Mouse (Mus musculus): Measurements from ENCODE around the gene Adgrf5. TPM values are rescaled to one million over a fixed set of nuclear protein-coding genes. Genes with fewer than 3 reads are reported as not detected.

Adgrf5 gene
- polyA plus RNA-seq, 1 experiment from 2014 or later = 7.9 TPM

DNA sequence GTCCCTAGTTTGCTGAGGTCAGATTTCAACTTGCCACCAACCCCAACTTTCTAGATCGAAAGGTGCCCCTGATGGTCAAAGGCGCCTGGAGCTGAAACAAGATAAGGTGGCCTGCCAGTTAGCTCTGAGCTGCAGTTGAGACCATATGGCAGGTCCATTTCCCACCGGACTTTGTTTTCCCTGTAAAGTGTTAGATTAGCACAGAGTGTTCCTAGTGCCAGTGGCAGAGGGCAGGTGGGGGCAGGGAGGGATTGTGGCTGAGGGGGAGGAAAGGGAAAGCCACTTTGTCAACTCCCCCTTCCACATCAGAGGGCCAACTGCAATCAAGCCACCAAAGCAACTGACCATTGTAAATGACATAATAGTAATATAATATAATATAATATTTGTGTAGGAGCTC lies 26.9 kb downstream of the Adgrf5 start:
- no peak overlapping the region for H3K4me2 ChIP-seq
- H3K9me3 ChIP-seq = no peaks in the 10 kb centered on the region
- H3K4me1 ChIP-seq = no peaks in the 10 kb centered on the region
- no peaks in the 10 kb centered on the region for H3K36me3 ChIP-seq (replicated peaks)
- no peak overlapping the region for H3K9ac ChIP-seq
- 76% methylated on average over 3 of the region's 3 CpGs for WGBS
- H3K27ac ChIP-seq = no peak overlapping the region
- no peak for ATAC-seq (ENCODE audit: low FRiP score)
- no peaks in the 10 kb centered on the region for H3K27me3 ChIP-seq
- H3K4me3 ChIP-seq (replicated peaks) = no peak overlapping the region

DNA sequence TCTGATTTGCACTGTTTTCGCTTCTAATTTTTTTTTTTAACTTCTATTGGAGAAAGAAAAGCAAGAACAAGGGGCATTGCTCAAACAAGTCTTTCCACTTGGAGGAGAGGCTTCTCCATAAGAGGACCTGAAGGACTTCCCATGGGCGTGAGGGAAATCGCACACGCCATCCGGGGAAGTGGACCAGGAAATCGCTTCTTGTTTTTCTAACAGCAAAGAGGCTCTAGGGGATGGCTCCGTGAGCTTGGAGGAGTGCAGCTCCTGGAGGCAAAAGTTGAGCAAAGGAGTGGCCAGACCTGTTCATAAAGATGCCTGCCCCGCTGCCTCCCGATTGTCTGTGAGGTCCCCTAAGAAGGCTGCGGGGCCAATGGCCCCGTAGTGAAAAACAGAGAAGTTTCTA lies 29.0 kb downstream of the Adgrf5 start:
- 87% methylated on average over 11 of the region's 11 CpGs for WGBS
- Histone ChIP-seq H3K9ac (no peak overlapping the region), H3K36me3 (replicated peaks) (no peaks in the 10 kb centered on the region), H3K9me3 (no peaks in the 10 kb centered on the region), H3K4me1 (no peaks in the 10 kb centered on the region), H3K27ac (no peak overlapping the region), H3K27me3 (no peaks in the 10 kb centered on the region), H3K4me3 (replicated peaks) (no peak overlapping the region), H3K4me2 (no peak overlapping the region)
- ATAC-seq (ENCODE audit: low FRiP score) = no peak

DNA sequence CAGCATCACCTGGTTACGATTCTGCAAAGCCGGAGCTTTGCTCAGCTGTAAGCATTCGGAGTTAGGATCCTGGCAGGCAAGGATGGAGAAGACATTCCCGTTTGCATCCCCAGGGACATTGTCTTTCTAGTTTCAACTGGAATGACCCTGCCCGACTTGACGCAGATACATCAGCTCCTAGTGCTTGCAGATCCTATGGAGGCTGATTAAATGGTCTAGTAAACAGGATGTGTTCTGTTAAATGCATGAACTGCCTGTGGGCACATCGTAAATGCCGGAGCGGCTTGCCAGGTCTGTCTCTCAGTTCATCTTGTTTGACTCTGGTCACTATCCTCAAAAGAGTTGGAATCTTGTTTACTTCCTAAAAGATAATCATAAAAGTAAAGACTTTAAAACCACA lies 31.9 kb downstream of the Adgrf5 start:
- no peaks in the 10 kb centered on the region for H3K9me3 ChIP-seq
- H3K27me3 ChIP-seq = no peaks in the 10 kb centered on the region
- H3K4me3 ChIP-seq (replicated peaks) = no peak overlapping the region
- H3K9ac ChIP-seq = no peak overlapping the region
- H3K27ac ChIP-seq = no peak overlapping the region
- WGBS = 82% methylated on average over 9 of the region's 9 CpGs
- H3K4me1 ChIP-seq = no peaks in the 10 kb centered on the region
- ATAC-seq (ENCODE audit: low FRiP score) = no peak
- H3K4me2 ChIP-seq = no peak overlapping the region
- no peaks in the 10 kb centered on the region for H3K36me3 ChIP-seq (replicated peaks)

DNA sequence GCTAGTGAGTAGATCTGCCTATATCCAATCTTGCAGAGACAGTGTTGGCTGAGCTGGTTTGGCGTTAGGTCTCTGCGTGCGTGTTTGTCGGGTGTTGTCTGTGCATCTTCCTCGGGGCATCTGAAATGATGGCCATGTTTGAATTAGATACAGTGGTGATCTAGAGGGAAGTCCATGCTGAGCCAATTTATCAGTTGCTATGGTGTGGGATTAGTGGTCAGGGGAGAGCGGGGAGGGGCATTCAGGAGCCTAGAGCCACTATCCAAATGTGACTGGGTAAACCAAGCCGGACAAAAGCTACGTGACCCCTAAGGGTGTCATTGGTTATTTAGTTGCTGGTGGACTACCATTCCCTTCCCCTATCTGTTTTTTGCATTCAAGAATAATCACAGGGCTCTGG lies 33.4 kb downstream of the Adgrf5 start:
- no peak for ATAC-seq (ENCODE audit: low FRiP score)
- 69% methylated on average over 8 of the region's 8 CpGs for WGBS

DNA sequence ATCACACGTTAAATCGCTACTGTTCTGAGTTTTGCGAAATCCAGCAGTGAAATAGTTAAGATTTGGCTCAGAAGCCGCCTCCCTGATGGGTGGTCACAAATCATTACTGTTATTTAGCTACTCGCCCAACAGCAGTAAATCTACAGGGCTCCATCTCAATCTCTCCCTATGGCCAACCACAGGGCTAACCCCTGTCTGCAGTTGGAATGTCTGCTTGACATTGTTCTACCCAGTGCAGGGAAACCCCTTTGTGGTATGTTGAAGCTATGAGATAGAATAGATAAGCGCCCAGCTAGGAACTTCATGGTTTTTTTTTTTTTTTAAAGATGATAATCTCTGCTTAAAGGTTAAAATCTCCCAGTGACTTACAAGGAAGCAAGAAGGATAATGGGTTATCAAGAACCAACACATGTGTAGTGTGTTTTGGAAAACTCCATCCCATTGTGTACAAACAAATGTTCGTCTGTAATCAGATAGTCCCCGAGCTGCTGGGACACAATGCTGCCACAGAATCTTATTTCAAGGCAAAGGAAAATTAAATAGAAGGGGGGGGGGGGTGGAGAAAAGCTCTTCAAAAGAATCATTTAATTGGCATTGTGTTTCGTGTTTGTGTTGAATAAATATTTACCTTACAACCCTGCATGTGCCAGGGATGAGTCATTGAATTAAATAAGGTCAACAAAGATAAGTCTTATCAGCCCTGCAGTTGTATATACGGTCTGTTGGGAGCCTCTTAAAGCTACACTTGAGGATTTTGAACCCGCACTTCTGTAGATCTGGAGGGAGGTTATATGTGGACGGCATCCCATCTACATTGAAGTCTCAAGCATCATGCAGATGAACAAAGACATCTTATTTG lies 35.4 kb downstream of the Adgrf5 start:
- Histone ChIP-seq H3K4me3 (replicated peaks) (no peak overlapping the region), H3K9ac (no peak overlapping the region), H3K4me2 (no peak overlapping the region), H3K36me3 (replicated peaks) (no peaks in the 10 kb centered on the region), H3K27ac (no peak overlapping the region), H3K4me1 (peaks cover 7% of the 10 kb centered on the region; the same call in 1 of the 2 replicates), H3K9me3 (no peaks in the 10 kb centered on the region), H3K27me3 (no peaks in the 10 kb centered on the region)
- ATAC-seq (ENCODE audit: low FRiP score) = no peak
- 85% methylated on average over 12 of the region's 12 CpGs for WGBS

More for the DNA sequence above, 33.4 kb downstream of the Adgrf5 start:
- H3K27me3 ChIP-seq = no peaks in the 10 kb centered on the region
- H3K9me3 ChIP-seq = no peaks in the 10 kb centered on the region
- no peaks in the 10 kb centered on the region for H3K4me1 ChIP-seq
- H3K4me2 ChIP-seq = no peak overlapping the region
- no peak overlapping the region for H3K27ac ChIP-seq
- H3K9ac ChIP-seq = no peak overlapping the region
- no peaks in the 10 kb centered on the region for H3K36me3 ChIP-seq (replicated peaks)
- H3K4me3 ChIP-seq (replicated peaks) = no peak overlapping the region

DNA sequence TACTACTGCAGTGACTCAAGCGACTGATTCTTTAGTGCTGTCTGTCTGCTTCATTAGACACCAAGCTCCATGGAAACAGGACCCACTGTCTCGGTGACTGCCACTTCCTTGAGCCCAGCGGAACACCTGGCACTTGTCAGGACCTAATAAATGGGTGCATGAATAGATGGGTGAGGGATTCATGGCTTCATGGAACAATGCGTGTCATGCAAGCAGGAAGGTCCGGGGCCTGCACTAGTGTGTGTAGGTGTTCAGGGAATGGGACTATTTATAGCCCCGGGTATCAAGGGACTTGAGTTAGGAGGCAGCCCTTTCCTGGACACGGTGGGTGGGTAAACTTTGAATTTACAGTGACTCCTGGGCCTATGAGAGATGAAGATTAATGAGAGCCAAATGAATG lies 38.4 kb downstream of the Adgrf5 start:
- no peak overlapping the region for H3K4me3 ChIP-seq (replicated peaks)
- no peak overlapping the region for H3K9ac ChIP-seq
- no peak for ATAC-seq (ENCODE audit: low FRiP score)
- no peak overlapping the region for H3K27ac ChIP-seq
- H3K9me3 ChIP-seq = no peaks in the 10 kb centered on the region
- no peaks in the 10 kb centered on the region for H3K36me3 ChIP-seq (replicated peaks)
- no peaks in the 10 kb centered on the region for H3K27me3 ChIP-seq
- H3K4me2 ChIP-seq = no peak overlapping the region
- WGBS = 63% methylated on average over 7 of the region's 7 CpGs
- H3K4me1 ChIP-seq = peaks cover 7% of the 10 kb centered on the region; the same call in 1 of the 2 replicates

DNA sequence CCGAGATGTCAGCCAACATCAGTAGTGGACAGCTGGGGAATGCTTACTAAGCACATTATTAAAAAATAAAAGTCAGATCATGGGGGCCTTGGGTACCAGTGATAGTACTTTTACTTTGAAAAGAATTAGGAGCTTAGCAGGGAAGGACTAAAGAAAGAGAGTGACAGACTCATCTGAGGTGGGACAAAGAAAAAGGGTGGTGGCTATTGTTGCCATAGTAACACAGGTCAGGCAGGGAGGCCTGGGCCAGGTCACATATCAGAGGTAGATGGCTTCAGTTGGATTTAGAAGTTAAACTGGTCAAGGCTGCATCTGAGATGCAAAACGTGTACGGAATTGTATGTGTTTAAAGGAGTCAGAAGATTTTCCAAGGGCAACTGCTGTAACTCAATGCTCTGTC lies 38.9 kb downstream of the Adgrf5 start:
- Histone ChIP-seq H3K4me1 (peaks cover 7% of the 10 kb centered on the region; the same call in 1 of the 2 replicates), H3K4me2 (no peak overlapping the region), H3K9ac (no peak overlapping the region), H3K36me3 (replicated peaks) (no peaks in the 10 kb centered on the region), H3K4me3 (replicated peaks) (no peak overlapping the region), H3K9me3 (no peaks in the 10 kb centered on the region), H3K27ac (no peak overlapping the region), H3K27me3 (no peaks in the 10 kb centered on the region)
- ATAC-seq (ENCODE audit: low FRiP score) = no peak
- WGBS = 55% methylated on average over 3 of the region's 3 CpGs

DNA sequence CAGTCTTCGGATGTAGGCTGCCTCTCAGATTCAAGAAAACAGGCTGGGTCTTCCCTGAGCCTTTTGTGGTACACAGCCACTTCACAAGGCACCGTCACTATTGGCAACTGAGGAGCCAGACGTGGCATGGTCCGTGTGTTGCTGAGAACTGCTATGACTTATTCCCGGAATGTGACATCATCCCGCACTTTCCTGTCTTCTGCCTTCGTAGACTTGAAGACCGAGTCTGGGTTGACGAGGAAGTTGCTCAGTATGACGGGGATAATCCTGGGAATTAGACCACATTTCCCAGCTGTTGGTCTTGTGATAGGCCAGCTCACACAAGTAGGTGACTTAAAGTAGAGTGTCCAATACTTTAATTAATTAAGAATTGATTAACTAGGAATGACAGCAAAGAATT lies 40.2 kb downstream of the Adgrf5 start:
- Histone ChIP-seq H3K27ac (no peak overlapping the region), H3K9ac (no peak overlapping the region), H3K4me1 (peaks cover 7% of the 10 kb centered on the region; the same call in 1 of the 2 replicates), H3K4me2 (no peak overlapping the region), H3K27me3 (no peaks in the 10 kb centered on the region), H3K36me3 (replicated peaks) (no peaks in the 10 kb centered on the region), H3K9me3 (no peaks in the 10 kb centered on the region), H3K4me3 (replicated peaks) (no peak overlapping the region)
- WGBS = 62% methylated on average over 10 of the region's 10 CpGs
- ATAC-seq (ENCODE audit: low FRiP score) = no peak

DNA sequence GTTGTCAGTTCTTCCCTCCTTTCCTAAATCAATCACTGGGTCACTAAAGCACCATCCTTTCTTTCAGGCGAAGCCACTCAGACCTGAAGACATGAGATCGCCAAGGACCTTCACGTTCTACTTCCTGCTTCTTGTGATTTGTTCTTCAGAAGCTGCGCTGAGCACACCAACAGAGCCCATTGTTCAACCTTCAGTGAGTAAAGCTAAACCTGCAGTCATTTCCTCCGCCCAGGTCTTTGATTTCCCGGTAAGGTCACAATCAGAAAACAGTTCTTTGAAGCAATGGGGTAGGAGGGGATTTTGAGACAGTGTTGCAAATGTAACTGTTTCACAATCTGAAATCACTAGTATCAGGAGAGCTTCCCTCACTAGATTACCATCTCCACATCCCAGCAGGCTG lies 43.6 kb downstream of the Adgrf5 start:
- Histone ChIP-seq H3K4me1 (peaks cover 7% of the 10 kb centered on the region; the same call in 1 of the 2 replicates), H3K9me3 (no peaks in the 10 kb centered on the region), H3K4me2 (no peak overlapping the region), H3K4me3 (replicated peaks) (no peak overlapping the region), H3K9ac (no peak overlapping the region), H3K36me3 (replicated peaks) (no peaks in the 10 kb centered on the region), H3K27me3 (no peaks in the 10 kb centered on the region), H3K27ac (no peak overlapping the region)
- ATAC-seq (ENCODE audit: low FRiP score) = no peak
- 60% methylated on average over 6 of the region's 6 CpGs for WGBS

DNA sequence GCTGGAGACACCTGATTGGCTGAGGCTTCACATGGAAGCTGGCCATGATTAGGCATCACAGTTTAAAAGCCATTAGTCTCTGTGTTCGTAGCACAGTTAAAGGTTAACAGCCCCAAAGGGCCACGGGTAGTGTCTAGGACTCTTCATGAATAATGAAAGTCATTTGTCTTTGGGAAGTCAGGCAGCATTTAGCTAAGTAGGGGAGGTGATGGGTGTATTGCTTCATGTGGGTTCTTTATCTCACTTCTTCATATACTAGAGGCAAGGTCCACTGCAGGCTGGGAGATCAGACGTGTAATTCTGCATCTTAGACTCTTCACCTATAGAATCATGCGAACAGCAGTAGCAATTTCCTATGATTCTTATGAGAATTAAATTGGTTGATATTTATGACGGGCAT lies 44.2 kb downstream of the Adgrf5 start:
- no peak for ATAC-seq (ENCODE audit: low FRiP score)
- H3K4me1 ChIP-seq = 0 out of 2 replicates have a peak, but pooled peaks cover 1% of the 10 kb centered on the region
- WGBS = 83% methylated on average over 5 of the region's 5 CpGs

DNA sequence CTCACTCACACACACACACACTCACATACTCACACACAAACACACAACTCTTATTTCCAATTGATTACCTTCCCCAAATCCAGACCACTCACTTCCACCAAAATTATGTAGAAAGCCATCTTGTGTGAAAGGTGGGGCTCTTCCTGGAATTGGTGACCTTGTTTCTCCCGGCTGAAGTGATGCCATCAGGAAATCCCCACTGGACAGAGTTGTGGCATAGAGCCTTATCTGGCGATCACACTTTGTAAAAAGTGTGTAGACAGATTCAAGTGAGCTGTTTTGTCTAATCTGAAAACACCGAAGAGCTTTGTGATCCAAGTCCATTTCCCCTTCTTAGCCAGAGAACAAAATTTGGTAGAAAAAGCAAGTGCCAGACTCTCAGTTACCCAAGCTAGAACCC lies 46.1 kb downstream of the Adgrf5 start:
- ATAC-seq (ENCODE audit: low FRiP score) = no peak

More for the DNA sequence above, 44.2 kb downstream of the Adgrf5 start:
- Histone ChIP-seq H3K36me3 (replicated peaks) (no peaks in the 10 kb centered on the region), H3K9ac (no peak overlapping the region), H3K4me2 (no peak overlapping the region), H3K9me3 (no peaks in the 10 kb centered on the region), H3K27me3 (no peaks in the 10 kb centered on the region), H3K4me3 (replicated peaks) (no peak overlapping the region), H3K27ac (no peak overlapping the region)

DNA sequence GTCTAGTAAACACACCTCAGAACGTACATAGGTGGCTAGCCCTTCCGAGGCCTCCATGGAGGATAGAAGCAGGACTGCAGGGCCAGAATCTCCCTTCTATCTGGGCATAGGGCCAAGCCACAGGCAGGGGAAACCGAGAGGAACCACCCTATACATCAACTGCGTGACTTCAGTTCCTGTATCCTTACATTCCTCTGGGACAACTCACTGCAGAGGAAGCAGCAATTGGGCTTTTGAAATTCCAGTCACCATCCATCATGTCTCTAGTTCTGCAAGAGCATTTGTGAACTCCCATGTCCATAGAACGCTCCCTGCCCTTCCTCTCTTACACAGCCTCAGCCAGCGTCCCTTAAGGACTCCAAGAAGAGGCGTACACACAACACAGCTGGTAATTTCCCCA lies 47.3 kb downstream of the Adgrf5 start:
- 88% methylated on average over 7 of the region's 7 CpGs for WGBS
- Histone ChIP-seq H3K27me3 (no peaks in the 10 kb centered on the region), H3K4me3 (replicated peaks) (no peak overlapping the region), H3K36me3 (replicated peaks) (no peaks in the 10 kb centered on the region), H3K27ac (no peak overlapping the region), H3K9ac (no peak overlapping the region), H3K4me2 (no peak overlapping the region), H3K9me3 (no peaks in the 10 kb centered on the region), H3K4me1 (no peaks in the 10 kb centered on the region)
- no peak for ATAC-seq (ENCODE audit: low FRiP score)

More for the DNA sequence above, 46.1 kb downstream of the Adgrf5 start:
- H3K36me3 ChIP-seq (replicated peaks) = no peaks in the 10 kb centered on the region
- 90% methylated on average over 3 of the region's 3 CpGs for WGBS
- no peaks in the 10 kb centered on the region for H3K27me3 ChIP-seq
- H3K4me1 ChIP-seq = no peaks in the 10 kb centered on the region
- no peak overlapping the region for H3K27ac ChIP-seq
- no peak overlapping the region for H3K9ac ChIP-seq
- no peaks in the 10 kb centered on the region for H3K9me3 ChIP-seq
- H3K4me2 ChIP-seq = no peak overlapping the region
- no peak overlapping the region for H3K4me3 ChIP-seq (replicated peaks)

DNA sequence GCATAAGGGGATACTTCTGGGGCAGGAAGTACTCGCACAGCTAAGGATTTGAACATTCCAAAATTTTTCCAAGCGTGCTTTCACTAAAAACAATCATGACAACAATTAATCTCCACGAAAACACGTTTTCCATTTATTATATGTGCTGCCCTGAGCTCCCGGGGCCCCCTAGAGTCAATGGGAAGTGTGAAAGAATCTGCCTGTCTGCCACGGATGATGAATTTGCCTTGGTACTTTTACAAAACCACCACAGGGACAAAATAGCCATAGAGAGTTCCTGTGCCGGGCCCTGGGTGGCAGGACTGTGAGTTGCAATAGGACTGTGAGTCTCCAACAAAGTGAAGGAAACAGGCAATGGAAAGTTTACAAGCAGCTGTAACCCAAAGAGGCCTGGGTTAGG lies 52.9 kb downstream of the Adgrf5 start:
- no peak for ATAC-seq (ENCODE audit: low FRiP score)
- H3K27me3 ChIP-seq = no peaks in the 10 kb centered on the region

More for the DNA sequence above, 52.9 kb downstream of the Adgrf5 start:
- Histone ChIP-seq H3K4me2 (no peak overlapping the region), H3K4me1 (no peaks in the 10 kb centered on the region), H3K36me3 (replicated peaks) (no peaks in the 10 kb centered on the region), H3K4me3 (replicated peaks) (no peak overlapping the region), H3K27ac (no peak overlapping the region), H3K9ac (no peak overlapping the region), H3K9me3 (no peaks in the 10 kb centered on the region)
- WGBS = 86% methylated on average over 7 of the region's 7 CpGs
